12 mouse cellular contexts compared by ENCODE assay signal in the genomic region with DNA sequence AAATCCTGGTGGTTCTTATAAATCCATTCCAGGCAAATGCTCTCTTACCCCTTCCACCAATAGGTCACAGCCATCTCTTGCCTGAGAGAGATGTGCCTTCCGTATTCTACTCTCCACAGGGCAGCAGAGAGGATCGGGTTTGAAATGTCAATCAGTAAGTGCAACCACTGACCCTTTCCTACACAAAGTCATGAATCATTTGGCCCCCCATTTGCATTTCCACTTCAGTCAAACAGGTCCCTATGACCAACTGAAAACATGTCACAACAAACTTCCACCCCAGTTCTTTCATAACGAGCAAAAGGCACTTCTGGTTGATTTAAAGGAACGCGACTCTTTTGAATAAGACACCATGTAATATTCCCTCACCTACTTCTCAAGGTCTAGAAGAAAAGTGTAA. TPM values are rescaled to one million over a fixed set of nuclear protein-coding genes. Genes with fewer than 3 reads are reported as not detected.
A peak's percentile ranks its signal among the peaks of the same experiment; 100 is the strongest.
DNase-seq lines count a peak whose midpoint lies in the region; ATAC-seq and TF ChIP-seq lines count a peak whose summit lies in the region.
"Had no signal": no experiment of that assay in that cellular context is flagged by ENCODE, and none has a peak within 500 bp of the region (broad histone marks: within the 10 kb centered on the region; RNA-seq: fewer than 3 reads in every experiment).

No protein-coding gene starts in this region.

- no peak for ATAC-seq in lung, embryonic 15.5 days (ENCODE audit: borderline replicate concordance, extremely low read depth, low FRiP score, low TSS enrichment)
- no peak for ATAC-seq in hindbrain, embryonic 14.5 days (ENCODE audit: low FRiP score)
- no peak for ATAC-seq in midbrain, embryonic 14.5 days (ENCODE audit: low FRiP score, low TSS enrichment)
- ATAC-seq: activated CD4-positive, CD25-positive, alpha-beta regulatory T cell, adult 4 months; CD4-positive, CD25-positive, alpha-beta regulatory T cell, adult 4 months had no signal

- peaks cover 18% of the 10 kb centered on the region for H3K36me3 ChIP-seq in heart, embryonic 10.5 days
- H3K36me3 ChIP-seq in lung, embryonic 15.5 days: peaks cover 15% of the 10 kb centered on the region
- peaks cover 21% of the 10 kb centered on the region for H3K36me3 ChIP-seq in hindbrain, embryonic 14.5 days (replicated peaks; ENCODE audit: control insufficient read depth, insufficient read depth)
- H3K36me3 ChIP-seq in midbrain, embryonic 14.5 days (ENCODE audit: control insufficient read depth, insufficient read depth, low read length): peaks cover 18% of the 10 kb centered on the region

- no peak overlapping the region for H3K9ac ChIP-seq in lung, embryonic 15.5 days
- H3K9ac ChIP-seq in hindbrain, embryonic 14.5 days: no peak overlapping the region
- no peak overlapping the region for H3K9ac ChIP-seq in midbrain, embryonic 14.5 days (replicated peaks; ENCODE audit: low read length)

- peaks cover 25% of the 10 kb centered on the region for H3K4me1 ChIP-seq in heart, embryonic 10.5 days
- peaks cover 21% of the 10 kb centered on the region for H3K4me1 ChIP-seq in lung, embryonic 15.5 days
- H3K4me1 ChIP-seq in lung, adult 2 months (ENCODE audit: control insufficient read depth, insufficient read depth, low read length): peaks cover 13% of the 10 kb centered on the region
- peaks cover 21% of the 10 kb centered on the region for H3K4me1 ChIP-seq in hindbrain, embryonic 14.5 days (replicated peaks; ENCODE audit: control insufficient read depth, insufficient read depth, low read length)
- H3K4me1 ChIP-seq in midbrain, embryonic 14.5 days (ENCODE audit: control insufficient read depth, insufficient read depth, low read length): peaks cover 16% of the 10 kb centered on the region; the same call in 1 of the 2 replicates

- no peaks in the 10 kb centered on the region for H3K9me3 ChIP-seq in heart, embryonic 10.5 days
- H3K9me3 ChIP-seq in lung, embryonic 15.5 days: no peaks in the 10 kb centered on the region
- H3K9me3 ChIP-seq in hindbrain, embryonic 14.5 days (ENCODE audit: control insufficient read depth, low read length): no peaks in the 10 kb centered on the region
- no peaks in the 10 kb centered on the region for H3K9me3 ChIP-seq in midbrain, embryonic 14.5 days (ENCODE audit: control insufficient read depth, low read length)

- no peaks in the 10 kb centered on the region for H3K27me3 ChIP-seq in heart, embryonic 10.5 days (ENCODE audit: insufficient read depth, poor library complexity, severe bottlenecking)
- H3K27me3 ChIP-seq in lung, embryonic 15.5 days: no peaks in the 10 kb centered on the region
- H3K27me3 ChIP-seq in hindbrain, embryonic 14.5 days (ENCODE audit: control insufficient read depth, insufficient read depth, low read length): no peaks in the 10 kb centered on the region
- H3K27me3 ChIP-seq in midbrain, embryonic 14.5 days (ENCODE audit: control insufficient read depth, insufficient read depth, low read length): no peaks in the 10 kb centered on the region

- intact Hi-C loops in heart, postnatal 14 days (cut with DNase I): no loop called here
- intact Hi-C loops in left cerebral cortex, postnatal 4 days (cut with DNase I): no loop called here

- peak overlapping the region; percentile 77 for H3K4me2 ChIP-seq in lung, embryonic 15.5 days
- peak overlapping the region; percentile 92; the same call in 1 of the 2 replicates for H3K4me2 ChIP-seq in hindbrain, embryonic 14.5 days (replicated peaks)
- H3K4me2 ChIP-seq in midbrain, embryonic 14.5 days (ENCODE audit: low read length): peak overlapping the region; percentile 79

- no peak for DNase-seq in heart, embryonic 10.5 days (ENCODE audit: low spot score)
- no peak for DNase-seq in heart, postnatal 14 days
- DNase-seq in lung, adult 2 months: no peak
- no peak for DNase-seq in hindbrain, embryonic 14.5 days (ENCODE audit: low spot score)
- DNase-seq in midbrain, embryonic 14.5 days: no peak
- DNase-seq in ovary, adult 18-20 months (ENCODE audit: low spot score): no peak
- no peak for DNase-seq in left cerebral cortex, postnatal 4 days
- DNase-seq: cerebellum, adult 18-20 months had no signal

- WGBS in heart, embryonic 10.5 days: 89% methylated on average over 5 of the region's 5 CpGs
- WGBS in lung, embryonic 15.5 days: 82% methylated on average over 5 of the region's 5 CpGs
- 74% methylated on average over 5 of the region's 5 CpGs for WGBS in lung, adult 2 months
- WGBS in hindbrain, embryonic 14.5 days: 88% methylated on average over 5 of the region's 5 CpGs
- 91% methylated on average over 5 of the region's 5 CpGs for WGBS in midbrain, embryonic 14.5 days

- no peak overlapping the region for H3K27ac ChIP-seq in heart, embryonic 10.5 days
- H3K27ac ChIP-seq in lung, embryonic 15.5 days: no peak overlapping the region
- no peak overlapping the region for H3K27ac ChIP-seq in hindbrain, embryonic 14.5 days
- H3K27ac ChIP-seq in midbrain, embryonic 14.5 days (replicated peaks; ENCODE audit: low read depth, low read length): no peak overlapping the region

- no peak for TF ChIP-seq POLR2A in lung, adult 2 months (IDR thresholded peaks at IDR 0.05; ENCODE audit: borderline replicate concordance, extremely low read depth, low read depth, low read length)

- no peak for TF ChIP-seq CTCF in lung, adult 2 months (IDR thresholded peaks at IDR 0.05; ENCODE audit: insufficient read depth, low read length)

- H3K4me3 ChIP-seq in heart, embryonic 10.5 days: peak overlapping the region; percentile 77; the same call in 1 of the 2 replicates
- H3K4me3 ChIP-seq in lung, embryonic 15.5 days: peak overlapping the region; percentile 81; the same call in 1 of the 2 replicates
- no peak overlapping the region for H3K4me3 ChIP-seq in lung, adult 2 months (replicated peaks; ENCODE audit: extremely low read depth, low read depth, low read length)
- H3K4me3 ChIP-seq in hindbrain, embryonic 14.5 days (replicated peaks; ENCODE audit: low read length): peak overlapping the region; percentile 61; the same call in 1 of the 2 replicates
- H3K4me3 ChIP-seq in midbrain, embryonic 14.5 days (replicated peaks; ENCODE audit: low read depth, low read length): no peak overlapping the region

RNA-seq across cellular contexts. Expression of gene Slc25a17, which starts 1.2 kb away (rescaled TPM):
- polyA plus RNA-seq in heart, embryonic 10.5 days (2016; fragmentation: Nextera tagmentation; extraction: Ambion mirVana): 58.5 and 70.4 TPM in 2 replicates
- total RNA-seq in heart, postnatal 14 days (2021): 10 to 100 TPM; 24.3 to 26.5 TPM
- 110 and 112 TPM in 2 replicates for polyA plus RNA-seq in lung, embryonic 15.5 days (2015; fragmentation: Nextera tagmentation; extraction: Ambion mirVana)
- polyA plus RNA-seq in lung, adult 2 months (2012; rRNA removed): 25.9 and 44.2 TPM in 2 replicates
- 130 and 140 TPM in 2 replicates for polyA plus RNA-seq in hindbrain, embryonic 14.5 days (2014; fragmentation: Nextera tagmentation; extraction: Ambion mirVana)
- polyA plus RNA-seq in midbrain, embryonic 14.5 days (2014; fragmentation: Nextera tagmentation; extraction: Ambion mirVana): 151 and 153 TPM in 2 replicates
- 10 to 100 TPM; 71.9 to 72.3 TPM for total RNA-seq in left cerebral cortex, postnatal 4 days (2021)

RNA-seq across cellular contexts. Expression of gene St13, which starts 40.5 kb away (rescaled TPM):
- 154 and 183 TPM in 2 replicates for polyA plus RNA-seq in heart, embryonic 10.5 days (2016; fragmentation: Nextera tagmentation; extraction: Ambion mirVana)
- total RNA-seq in heart, postnatal 14 days (2021): 10 to 100 TPM; 71.5 to 86.1 TPM
- polyA plus RNA-seq in lung, embryonic 15.5 days (2015; fragmentation: Nextera tagmentation; extraction: Ambion mirVana): 146 and 154 TPM in 2 replicates
- 16.4 and 16.9 TPM in 2 replicates for polyA plus RNA-seq in lung, adult 2 months (2012; rRNA removed)
- 172 and 185 TPM in 2 replicates for polyA plus RNA-seq in hindbrain, embryonic 14.5 days (2014; fragmentation: Nextera tagmentation; extraction: Ambion mirVana)
- 176 and 179 TPM in 2 replicates for polyA plus RNA-seq in midbrain, embryonic 14.5 days (2014; fragmentation: Nextera tagmentation; extraction: Ambion mirVana)
- total RNA-seq in left cerebral cortex, postnatal 4 days (2021): 100 to 1,000 TPM; 188 to 193 TPM

RNA-seq across cellular contexts. Expression of gene Xpnpep3, which starts 40.5 kb away (rescaled TPM):
- polyA plus RNA-seq in heart, embryonic 10.5 days (2016; fragmentation: Nextera tagmentation; extraction: Ambion mirVana): 12.3 and 15.1 TPM in 2 replicates
- total RNA-seq in heart, postnatal 14 days (2021): 10 to 100 TPM; 12.5 to 13.4 TPM
- 10.4 and 10.9 TPM in 2 replicates for polyA plus RNA-seq in lung, embryonic 15.5 days (2015; fragmentation: Nextera tagmentation; extraction: Ambion mirVana)
- polyA plus RNA-seq in lung, adult 2 months (2012; rRNA removed): 6.8 and 7.2 TPM in 2 replicates
- polyA plus RNA-seq in hindbrain, embryonic 14.5 days (2014; fragmentation: Nextera tagmentation; extraction: Ambion mirVana): 3.8 and 5.3 TPM in 2 replicates
- 3.9 and 6.6 TPM in 2 replicates for polyA plus RNA-seq in midbrain, embryonic 14.5 days (2014; fragmentation: Nextera tagmentation; extraction: Ambion mirVana)
- 10 to 100 TPM; 11.4 to 11.7 TPM for total RNA-seq in left cerebral cortex, postnatal 4 days (2021)

RNA-seq across cellular contexts. Expression of gene Dnajb7, which starts 48.7 kb away (rescaled TPM):
- polyA plus RNA-seq in heart, embryonic 10.5 days (2016; fragmentation: Nextera tagmentation; extraction: Ambion mirVana): 1.5 and 1.7 TPM in 2 replicates
- total RNA-seq in heart, postnatal 14 days (2021): not detected
- 1.3 and 2.0 TPM in 2 replicates for polyA plus RNA-seq in lung, embryonic 15.5 days (2015; fragmentation: Nextera tagmentation; extraction: Ambion mirVana)
- not detected in 2 replicates for polyA plus RNA-seq in lung, adult 2 months (2012; rRNA removed)
- polyA plus RNA-seq in hindbrain, embryonic 14.5 days (2014; fragmentation: Nextera tagmentation; extraction: Ambion mirVana): 0.39 and 1.1 TPM in 2 replicates
- polyA plus RNA-seq in midbrain, embryonic 14.5 days (2014; fragmentation: Nextera tagmentation; extraction: Ambion mirVana): 0.47 and 1.1 TPM in 2 replicates
- under 1 TPM in 1 of 2 experiments, not detected in 1; 0.28 TPM for total RNA-seq in left cerebral cortex, postnatal 4 days (2021)
- total RNA-seq: layer of hippocampus, adult 2 months had no signal

Comparison
In these comparisons a context has a peak if more than half of its experiments do, and no peak if none do; other contexts are left out.
1. H3K4me3 ChIP-seq: peak in heart, embryonic 10.5 days (single experiment), lung, embryonic 15.5 days (single experiment) and hindbrain, embryonic 14.5 days (single experiment); none in lung, adult 2 months (single experiment) and midbrain, embryonic 14.5 days (single experiment).
2. Peak in every context shown above with its lines, with median percentiles within 50 percentile points of each other: H3K4me2 ChIP-seq.